Mouse (Mus musculus): ENCODE measurements around the gene Tmem235.

GRCm38 (mm10) chr11:117826164-117826563 is 34.4 kb upstream of the Tmem235 start:
- TF ChIP-seq CTCF (IDR thresholded peaks at IDR 0.05; ENCODE audit: control insufficient read depth, insufficient read depth, low read length) (no peak), POLR2A (IDR thresholded peaks at IDR 0.05; ENCODE audit: borderline replicate concordance, control insufficient read depth, low read depth, low read length) (no peak)
